Mouse (Mus musculus) adrenal gland, postnatal 4 days (tissue): Measurements from ENCODE around the gene Ndufa3. TPM values are rescaled to one million over a fixed set of nuclear protein-coding genes. Genes with fewer than 3 reads are reported as not detected.

Experiments
- DNase-seq, 2 experiments: peaks; one replicate each; pipeline ENCODE4 v3.0.0; 2021 to 2022; ENCODE audit warnings: low spot score in 2 of 2, mixed read lengths in 2 of 2
- microRNA-seq: library from miRNA; unstranded; fragments of <30 nt; microRNA quantifications from one replicate; pipeline ENCODE4 v1.2.0, GENCODE M21; 2021
- total RNA-seq, 2 experiments: library from RNA; stranded (reverse); gene quantifications; 2 replicates each; pipeline ENCODE4 v1.2.3; 2021

Ndufa3 gene
- total RNA-seq, 2 experiments from 2014 or later = 536 to 561 TPM

DNA sequence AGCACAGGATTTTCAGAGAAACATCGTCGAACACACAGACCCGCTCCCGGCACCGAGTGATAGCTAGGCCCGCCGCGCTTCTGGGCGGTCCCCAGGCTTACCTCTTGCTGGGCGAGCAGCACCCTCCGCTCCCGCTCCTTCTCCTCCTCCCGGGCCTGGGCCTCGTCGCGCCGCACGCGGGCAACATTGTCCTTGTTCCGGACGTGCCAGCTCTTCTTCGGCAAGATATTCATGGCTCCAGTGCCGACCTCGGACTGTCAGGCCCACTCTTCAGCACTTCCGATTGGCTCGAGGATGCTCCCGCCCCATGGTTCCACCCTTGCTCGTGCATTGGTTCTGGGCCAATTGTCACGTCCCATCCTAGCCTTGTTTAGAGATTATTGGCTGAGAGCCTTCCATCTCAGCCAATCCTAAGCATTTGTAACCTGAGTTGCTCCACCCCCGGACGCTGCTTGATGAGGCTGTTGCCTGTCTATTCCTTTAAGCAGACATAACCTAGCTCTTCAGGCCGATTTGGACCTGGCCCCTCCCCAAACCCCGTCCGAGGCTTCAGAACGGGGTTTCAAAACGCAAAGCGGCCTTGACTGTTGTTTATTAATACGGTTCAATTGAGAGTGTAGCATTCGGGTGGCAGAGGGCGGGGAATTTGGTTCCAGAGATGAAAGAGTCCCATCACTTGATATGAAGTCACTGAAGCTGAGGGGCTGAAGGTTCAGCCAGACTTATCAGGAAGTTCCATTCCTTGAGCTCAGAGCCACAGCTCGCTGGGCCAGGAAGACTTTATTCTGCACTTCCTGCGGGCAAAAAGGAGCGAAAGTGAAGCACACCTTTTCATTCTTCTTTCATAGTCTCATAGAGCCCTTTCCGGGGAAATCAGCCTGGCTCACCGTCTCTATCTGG, 48.3 kb downstream of the Ndufa3 start, which contains the start of gene Leng1:
Gene Leng1 (minus strand): TSS at position 626 of the 900 bp plus-strand sequence.
- peak; percentile 79 to 91 for DNase-seq

DNA sequence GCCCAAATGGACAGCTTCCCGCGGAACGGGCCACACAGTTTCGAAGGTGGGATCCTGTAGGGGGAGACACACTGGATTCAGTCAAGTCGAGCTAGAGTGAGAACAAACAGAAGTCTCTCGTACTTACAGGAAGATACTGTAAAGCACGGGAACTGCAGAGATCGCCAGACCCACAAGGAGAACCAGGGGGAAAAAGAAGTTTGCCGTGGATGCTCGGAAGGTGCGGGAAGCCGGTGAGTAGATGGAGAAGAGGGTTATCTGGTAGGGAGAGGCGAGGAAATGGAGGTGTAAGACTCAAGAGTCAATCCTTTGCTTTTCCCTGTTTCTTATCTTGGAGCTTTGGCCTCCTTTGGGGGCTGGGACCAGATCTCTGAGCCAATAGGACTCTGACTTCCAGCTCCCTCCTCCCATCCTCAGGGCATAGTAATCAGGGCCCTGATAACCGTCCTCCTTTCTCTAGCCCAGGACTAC, 49.8 kb downstream of the Ndufa3 start:
- no peak for DNase-seq

Small RNA genes lying within 50 kb of the gene (microRNA-seq; reads per million reads assigned to microRNA genes)
- gene Gm25100 = not detected
- 2.9 reads per million, percentile 5 among the genes with 10 or more reads in this experiment for gene Mir3572

Other genes with a start within 250 kb of the Ndufa3 start
- 1 to 10 TPM; 4.1 to 6.2 TPM for gene Cacng8, start 226.7 kb upstream of the Ndufa3 start, total RNA-seq
- gene Cacng6, start 193.2 kb upstream of the Ndufa3 start, total RNA-seq = 1 to 10 TPM in 1 of 2 experiments, under 1 TPM in 1; 0.39 to 1.5 TPM
- 1 to 10 TPM in 1 of 2 experiments, not detected in 1; 1.0 TPM for gene Tarm1, start 114.7 kb upstream of the Ndufa3 start, total RNA-seq
- under 1 TPM; 0.28 TPM for gene Oscar, start 1.2 kb upstream of the Ndufa3 start, total RNA-seq
- 10 to 100 TPM; 31.8 to 35.5 TPM for gene Tfpt, start 12.6 kb downstream of the Ndufa3 start, total RNA-seq
- 10 to 100 TPM; 54.7 to 59.0 TPM for gene Prpf31, start 12.6 kb downstream of the Ndufa3 start, total RNA-seq
- 10 to 100 TPM; 65.7 to 68.9 TPM for gene Cnot3, start 27.9 kb downstream of the Ndufa3 start, total RNA-seq
- gene Leng1, start 48.5 kb downstream of the Ndufa3 start, total RNA-seq = 10 to 100 TPM in 1 of 2 experiments, 1 to 10 TPM in 1; 9.6 to 10.4 TPM
- 10 to 100 TPM; 11.4 to 17.7 TPM for gene Tmc4, start 60.2 kb downstream of the Ndufa3 start, total RNA-seq
- 100 to 1,000 TPM; 136 to 145 TPM for gene Tsen34, start 75.5 kb downstream of the Ndufa3 start, total RNA-seq
- gene Mboat7, start 76.2 kb downstream of the Ndufa3 start, total RNA-seq = 10 to 100 TPM; 67.0 to 68.6 TPM
- 1,000 to 10,000 TPM; 1,269 to 1,279 TPM for gene Rps9, start 86.6 kb downstream of the Ndufa3 start, total RNA-seq
- 1 to 10 TPM; 2.3 to 2.5 TPM for gene Pirb, start 103.0 kb downstream of the Ndufa3 start, total RNA-seq
- gene Gm15448, start 208.3 kb downstream of the Ndufa3 start, total RNA-seq = 1 to 10 TPM in 1 of 2 experiments, under 1 TPM in 1; 0.59 to 1.0 TPM
- under 1 TPM; 0.25 to 0.40 TPM for gene Pira2, start 227.7 kb downstream of the Ndufa3 start, total RNA-seq